Mouse (Mus musculus): ENCODE data around the gene Cdon. TPM values are rescaled to one million over a fixed set of nuclear protein-coding genes. Genes with fewer than 3 reads are reported as not detected.

Gene Cdon
- total and polyA plus RNA-seq, 3 experiments = 1.8 to 2.9 (median 2.3) TPM

DNA sequence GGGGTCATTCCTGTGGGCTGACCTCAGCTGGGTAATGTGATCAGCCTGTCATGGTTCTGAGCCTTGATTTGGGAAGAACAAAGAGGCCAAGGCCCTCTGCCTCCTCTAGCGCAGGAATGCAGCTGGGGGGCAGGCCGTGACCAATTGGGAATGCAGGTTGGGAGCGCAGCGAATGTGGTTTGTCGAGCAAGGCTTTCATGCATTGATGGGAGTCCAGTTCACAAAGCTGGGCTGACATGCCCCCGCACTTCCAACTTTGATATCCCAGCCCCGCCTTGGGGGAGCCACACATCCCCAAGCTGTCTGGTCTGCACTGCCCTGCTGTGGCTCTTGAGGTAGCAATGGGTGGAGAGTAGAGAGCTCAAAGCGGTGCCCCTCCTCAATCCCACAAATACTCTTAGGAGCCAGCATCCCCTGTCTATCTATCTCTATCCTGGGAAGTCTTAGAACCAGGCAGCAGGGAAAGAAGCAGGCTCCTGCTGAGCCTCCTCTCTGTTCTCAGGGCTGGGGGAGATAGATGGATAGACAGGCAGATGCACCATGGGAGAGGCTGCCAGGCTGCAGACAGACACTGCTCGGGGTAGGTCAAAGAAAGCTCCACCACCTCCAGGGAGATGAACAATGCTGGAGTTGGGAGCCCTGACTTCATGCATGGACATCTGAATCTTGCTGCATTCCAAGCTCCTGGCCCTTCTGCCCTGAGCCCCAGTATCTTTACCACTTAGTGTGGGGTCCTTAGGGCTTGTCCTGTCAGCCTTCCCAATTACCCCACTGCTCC lies 48.4 kb upstream of the Cdon start:
- Histone ChIP-seq H3K27me3 (replicated peaks) (no peaks in the 10 kb centered on the region), H3K79me2 (replicated peaks; ENCODE audit: control insufficient read depth, extremely low read depth, insufficient read depth, poor library complexity, severe bottlenecking) (no peaks in the 10 kb centered on the region; the same call in 1 of the 2 replicates), H3K9ac (ENCODE audit: insufficient read depth, low read depth) (no peak overlapping the region), H3K36me3 (replicated peaks in 1 of 2; ENCODE audit: control insufficient read depth in 1 of 2, insufficient read depth in 1 of 2, low read length in 1 of 2) (no peaks in the 10 kb centered on the region), H3K9me3 (replicated peaks; ENCODE audit: low read length) (no peaks in the 10 kb centered on the region), H3K27ac (ENCODE audit: insufficient read depth, low read depth) (no peak overlapping the region), H3K4me3 (replicated peaks in 1 of 3; ENCODE audit: low read depth in 2 of 3, low read length in 2 of 3, poor library complexity in 1 of 3) (no peak overlapping the region), H3K4me1 (ENCODE audit: control insufficient read depth in 1 of 2, insufficient read depth in 2 of 2) (no peaks in the 10 kb centered on the region), H3K4me2 (ENCODE audit: insufficient read depth, low read depth, poor library complexity, severe bottlenecking) (no peak overlapping the region)
- no peak for TF ChIP-seq MAFK (IDR thresholded peaks at IDR 0.05; ENCODE audit: insufficient replicate concordance, low read length)
- TF ChIP-seq HCFC1 (IDR thresholded peaks at IDR 0.05; ENCODE audit: low read depth, low read length) = no peak
- no peak for TF ChIP-seq IRF4 (IDR thresholded peaks at IDR 0.05; ENCODE audit: low read depth, low read length)
- no peak for TF ChIP-seq USF1 (IDR thresholded peaks at IDR 0.05; ENCODE audit: low read depth, low read length)
- TF ChIP-seq ZNF384 (IDR thresholded peaks at IDR 0.05; ENCODE audit: low read depth, low read length) = no peak
- TF ChIP-seq ZC3H11A (IDR thresholded peaks at IDR 0.05; ENCODE audit: low read depth, low read length) = no peak
- no peak for TF ChIP-seq EP300 (IDR thresholded peaks at IDR 0.05; ENCODE audit: low read length)
- no peak for TF ChIP-seq KAT2A (IDR thresholded peaks at IDR 0.05; ENCODE audit: insufficient replicate concordance, low read length)
- TF ChIP-seq ETS1 (conservative IDR thresholded peaks at IDR 0.05; ENCODE audit: low read depth, low read length) = no peak
- TF ChIP-seq RAD21 (IDR thresholded peaks at IDR 0.05; ENCODE audit: low read depth, low read length) = no peak
- TF ChIP-seq NELFE (IDR thresholded peaks at IDR 0.05; ENCODE audit: low read depth, low read length) = no peak
- TF ChIP-seq E2F4 (IDR thresholded peaks at IDR 0.05; ENCODE audit: insufficient replicate concordance, low read depth, low read length) = no peak
- no peak for TF ChIP-seq RCOR1 (conservative IDR thresholded peaks at IDR 0.05; ENCODE audit: low read depth, low read length)
- TF ChIP-seq JUND (conservative IDR thresholded peaks at IDR 0.05; ENCODE audit: low read depth, low read length) = no peak
- no peak for TF ChIP-seq UBTF (IDR thresholded peaks at IDR 0.05; ENCODE audit: low read depth, low read length)
- no peak for TF ChIP-seq USF2 (conservative IDR thresholded peaks at IDR 0.05; ENCODE audit: low read depth, low read length)
- TF ChIP-seq JUN (IDR thresholded peaks at IDR 0.05; ENCODE audit: insufficient read depth, low read depth, low read length) = no peak
- dilution Hi-C loops (cut with MboI; ENCODE audit: extremely low pct_ligation_motif_present, extremely low pct_unique_long_range_greater_than_20kb, low sequenced_read_pairs) = no loop called here
- no peak for DNase-seq (ENCODE audit: extremely low read depth)
- in situ Hi-C loops (cut with MboI; ENCODE audit: low pct_ligation_motif_present, low pct_unique_long_range_greater_than_20kb, low sequenced_read_pairs) = no loop called here

GRCm38 (mm10) chr9:35377916-35378315 lies 43.0 kb upstream of the Cdon start:
- Histone ChIP-seq H3K79me2 (replicated peaks; ENCODE audit: control insufficient read depth, extremely low read depth, insufficient read depth, poor library complexity, severe bottlenecking) (no peaks in the 10 kb centered on the region), H3K9ac (ENCODE audit: insufficient read depth, low read depth) (no peak overlapping the region), H3K9me3 (replicated peaks; ENCODE audit: low read length) (no peaks in the 10 kb centered on the region), H3K27me3 (replicated peaks) (no peaks in the 10 kb centered on the region), H3K36me3 (replicated peaks in 1 of 2; ENCODE audit: control insufficient read depth in 1 of 2, insufficient read depth in 1 of 2, low read length in 1 of 2) (no peaks in the 10 kb centered on the region), H3K4me3 (replicated peaks in 1 of 3; ENCODE audit: low read depth in 2 of 3, low read length in 2 of 3, poor library complexity in 1 of 3) (no peak overlapping the region), H3K27ac (ENCODE audit: insufficient read depth, low read depth) (no peak overlapping the region), H3K4me2 (ENCODE audit: insufficient read depth, low read depth, poor library complexity, severe bottlenecking) (no peak overlapping the region), H3K4me1 (ENCODE audit: control insufficient read depth in 1 of 2, insufficient read depth in 2 of 2) (peaks cover 0 to 8% of the 10 kb centered on the region in 2 experiments; a peak in 2 of 4 replicates)
- TF ChIP-seq JUND (conservative IDR thresholded peaks at IDR 0.05; ENCODE audit: low read depth, low read length) (no peak), ZMIZ1 (IDR thresholded peaks at IDR 0.05; ENCODE audit: low read depth, low read length) (no peak), MAZ (IDR thresholded peaks at IDR 0.05; ENCODE audit: low read depth, low read length) (no peak), KAT2A (IDR thresholded peaks at IDR 0.05; ENCODE audit: insufficient replicate concordance, low read length) (no peak), GABPA (IDR thresholded peaks at IDR 0.05; ENCODE audit: insufficient replicate concordance, low read depth, low read length) (no peak), JUN (IDR thresholded peaks at IDR 0.05; ENCODE audit: insufficient read depth, low read depth, low read length) (no peak), MEF2A (IDR thresholded peaks at IDR 0.05; ENCODE audit: borderline replicate concordance, low read depth, low read length) (no peak), ZKSCAN1 (IDR thresholded peaks at IDR 0.05; ENCODE audit: borderline replicate concordance, low read depth, low read length) (no peak), MAX (IDR thresholded peaks at IDR 0.05; ENCODE audit: low read length) (no peak), EP300 (IDR thresholded peaks at IDR 0.05; ENCODE audit: low read length) (no peak), USF1 (IDR thresholded peaks at IDR 0.05; ENCODE audit: low read depth, low read length) (no peak), USF2 (conservative IDR thresholded peaks at IDR 0.05; ENCODE audit: low read depth, low read length) (no peak), TCF12 (IDR thresholded peaks at IDR 0.05; ENCODE audit: low read depth, low read length) (no peak)
- dilution Hi-C loops (cut with MboI; ENCODE audit: extremely low pct_ligation_motif_present, extremely low pct_unique_long_range_greater_than_20kb, low sequenced_read_pairs) (no loop called here), in situ Hi-C loops (cut with MboI; ENCODE audit: low pct_ligation_motif_present, low pct_unique_long_range_greater_than_20kb, low sequenced_read_pairs) (no loop called here)
- DNase-seq (ENCODE audit: extremely low read depth) = no peak

Measured in CH12.LX (cell line).